Mouse (Mus musculus): Measurements from ENCODE around the gene Lmtk2. TPM values are rescaled to one million over a fixed set of nuclear protein-coding genes. Genes with fewer than 3 reads are reported as not detected.

Gene Lmtk2
- total and polyA plus RNA-seq, 3 experiments: 12.6 to 14.8 TPM; not detected in 1

DNA sequence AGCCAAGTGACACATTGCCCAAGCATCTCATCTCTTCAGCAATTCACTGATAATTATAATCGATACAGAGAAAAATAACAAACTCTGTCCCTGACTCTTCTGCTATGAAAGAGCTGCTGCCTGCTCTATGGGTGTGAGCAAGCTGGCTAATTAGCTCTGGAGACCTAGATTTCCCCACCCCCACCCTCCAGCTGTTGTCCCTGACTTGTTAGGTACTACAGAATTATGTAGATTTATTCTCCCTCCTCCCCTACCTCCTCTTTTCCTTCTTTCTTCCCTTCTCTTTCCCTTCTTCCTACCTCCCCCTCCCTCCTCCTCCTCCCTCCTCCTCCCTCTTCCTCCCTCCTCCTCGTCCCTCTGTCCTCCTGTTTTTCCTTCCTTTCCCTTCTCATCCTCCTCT is 19.4 kb upstream of the Lmtk2 start:
- TF ChIP-seq RCOR1 (IDR thresholded peaks at IDR 0.05; ENCODE audit: low read depth, low read length) (no peak), SMC3 (IDR thresholded peaks at IDR 0.05; ENCODE audit: low read depth, low read length) (no peak), GATA1 (IDR thresholded peaks at IDR 0.05; ENCODE audit: low read depth, low read length) (no peak), MAZ (IDR thresholded peaks at IDR 0.05; ENCODE audit: low read depth, low read length) (no peak), CHD1 (IDR thresholded peaks at IDR 0.05; ENCODE audit: low read depth, low read length) (no peak), USF2 (IDR thresholded peaks at IDR 0.05; ENCODE audit: borderline replicate concordance in 1 of 2, insufficient read depth in 1 of 2, low read depth in 1 of 2, low read length in 2 of 2) (no peak)

DNA sequence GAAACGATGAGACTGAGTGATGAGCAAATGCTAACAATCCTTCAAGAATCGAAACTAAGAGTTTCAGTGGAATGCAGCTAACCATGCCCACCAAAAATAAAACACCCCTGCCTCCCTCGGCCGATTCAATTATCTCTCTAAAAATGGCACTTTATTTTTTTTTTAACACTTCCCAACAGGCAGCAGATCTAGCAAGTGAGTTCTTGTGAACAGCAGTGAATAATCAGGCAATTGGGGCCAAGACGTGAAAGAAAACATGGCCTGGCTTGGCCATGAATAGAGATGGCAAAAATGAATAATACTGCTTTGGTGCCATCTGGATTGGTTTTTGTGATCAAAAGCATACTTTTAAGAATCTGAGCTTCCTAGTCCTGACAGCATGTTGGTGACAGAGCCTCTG is 18.2 kb upstream of the Lmtk2 start:
- no peak overlapping the region for H3K27ac ChIP-seq (ENCODE audit: control insufficient read depth, low read depth, low read length)
- H3K9ac ChIP-seq (ENCODE audit: control insufficient read depth, low read depth, low read length, poor library complexity, severe bottlenecking): no peak overlapping the region
- no peaks in the 10 kb centered on the region for H3K36me3 ChIP-seq (ENCODE audit: control insufficient read depth in 1 of 2, insufficient read depth in 2 of 2, low read length in 2 of 2)
- H3K79me2 ChIP-seq (ENCODE audit: control insufficient read depth, insufficient read depth, low read length, poor library complexity): no peaks in the 10 kb centered on the region
- H3K9me3 ChIP-seq (replicated peaks; ENCODE audit: insufficient read depth, low read length): no peaks in the 10 kb centered on the region
- H3K27me3 ChIP-seq (ENCODE audit: control insufficient read depth in 1 of 2, insufficient read depth in 2 of 2, low read length in 2 of 2): peaks cover 2 to 4% of the 10 kb centered on the region in 2 experiments; a peak in 3 of 4 replicates
- no peak for DNase-seq (ENCODE audit: low read depth, low spot score)
- no peaks in the 10 kb centered on the region for H3K4me1 ChIP-seq (ENCODE audit: control insufficient read depth in 1 of 2, insufficient read depth in 2 of 2, low read length in 2 of 2)
- H3K4me3 ChIP-seq (ENCODE audit: control insufficient read depth in 1 of 2, insufficient read depth in 1 of 2, low read depth in 2 of 2, low read length in 2 of 2): no peak overlapping the region
- no peak for TF ChIP-seq EP300 (IDR thresholded peaks at IDR 0.05; ENCODE audit: low read depth in 1 of 2, low read length in 2 of 2)
- TF ChIP-seq JUND (IDR thresholded peaks at IDR 0.05; ENCODE audit: low read depth, low read length): no peak
- no peak for TF ChIP-seq MYC (IDR thresholded peaks at IDR 0.05; ENCODE audit: low read depth, low read length)
- TF ChIP-seq MAX (IDR thresholded peaks at IDR 0.05; ENCODE audit: low read length): no peak
- TF ChIP-seq HCFC1 (IDR thresholded peaks at IDR 0.05; ENCODE audit: low read depth, low read length): no peak

More for the DNA sequence above, 19.4 kb upstream of the Lmtk2 start:
- Histone ChIP-seq H3K4me1 (ENCODE audit: control insufficient read depth in 1 of 2, insufficient read depth in 2 of 2, low read length in 2 of 2) (no peaks in the 10 kb centered on the region), H3K36me3 (ENCODE audit: control insufficient read depth in 1 of 2, insufficient read depth in 2 of 2, low read length in 2 of 2) (no peaks in the 10 kb centered on the region), H3K4me3 (ENCODE audit: control insufficient read depth in 1 of 2, insufficient read depth in 1 of 2, low read depth in 2 of 2, low read length in 2 of 2) (no peak overlapping the region), H3K27ac (ENCODE audit: control insufficient read depth, low read depth, low read length) (no peak overlapping the region), H3K9me3 (replicated peaks; ENCODE audit: insufficient read depth, low read length) (no peaks in the 10 kb centered on the region), H3K27me3 (ENCODE audit: control insufficient read depth in 1 of 2, insufficient read depth in 2 of 2, low read length in 2 of 2) (peaks cover 2 to 4% of the 10 kb centered on the region in 2 experiments; a peak in 3 of 4 replicates), H3K9ac (ENCODE audit: control insufficient read depth, low read depth, low read length, poor library complexity, severe bottlenecking) (no peak overlapping the region), H3K79me2 (ENCODE audit: control insufficient read depth, insufficient read depth, low read length, poor library complexity) (no peaks in the 10 kb centered on the region)
- DNase-seq (ENCODE audit: low read depth, low spot score): no peak

DNA sequence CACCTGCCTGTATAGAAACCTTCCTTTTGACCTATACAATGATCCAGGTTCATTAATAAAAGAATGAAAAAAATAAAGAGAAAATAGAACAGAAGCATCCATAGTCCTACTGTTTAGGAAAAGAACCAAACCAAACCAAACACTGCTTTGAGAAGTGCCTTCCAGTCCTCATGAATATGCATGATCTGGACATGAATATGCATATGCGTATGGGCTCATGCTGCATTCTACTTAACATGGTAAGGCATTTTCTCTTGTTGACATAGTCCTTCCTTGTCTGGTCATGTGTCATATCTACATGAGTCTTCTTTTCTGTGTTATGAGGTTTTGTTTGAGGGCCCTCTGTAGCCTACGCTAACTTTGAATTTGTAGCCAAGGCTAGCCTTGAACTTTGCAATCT is 16.7 kb upstream of the Lmtk2 start:
- H3K27me3 ChIP-seq (ENCODE audit: control insufficient read depth in 1 of 2, insufficient read depth in 2 of 2, low read length in 2 of 2): peaks cover 2 to 3% of the 10 kb centered on the region in 2 experiments; a peak in 2 of 4 replicates
- H3K79me2 ChIP-seq (ENCODE audit: control insufficient read depth, insufficient read depth, low read length, poor library complexity): no peaks in the 10 kb centered on the region
- TF ChIP-seq RCOR1 (IDR thresholded peaks at IDR 0.05; ENCODE audit: low read depth, low read length) (no peak), USF2 (IDR thresholded peaks at IDR 0.05; ENCODE audit: borderline replicate concordance in 1 of 2, insufficient read depth in 1 of 2, low read depth in 1 of 2, low read length in 2 of 2) (no peak), KAT2A (conservative IDR thresholded peaks at IDR 0.05; ENCODE audit: low read depth, low read length) (no peak), ZMIZ1 (IDR thresholded peaks at IDR 0.05; ENCODE audit: low read depth, low read length) (no peak), MAFK (IDR thresholded peaks at IDR 0.05; ENCODE audit: borderline replicate concordance, low read depth, low read length) (no peak), SMC3 (IDR thresholded peaks at IDR 0.05; ENCODE audit: low read depth, low read length) (no peak), HCFC1 (IDR thresholded peaks at IDR 0.05; ENCODE audit: low read depth, low read length) (no peak), CTCF (IDR thresholded peaks at IDR 0.05 in 2 of 3, conservative IDR thresholded peaks at IDR 0.05 in 1 of 3; ENCODE audit: control insufficient read depth in 1 of 3, insufficient read depth in 1 of 3, low read depth in 2 of 3, low read length in 3 of 3, poor library complexity in 1 of 3, severe bottlenecking in 1 of 3) (no peak), RAD21 (IDR thresholded peaks at IDR 0.05; ENCODE audit: low read depth, low read length) (no peak), MYB (IDR thresholded peaks at IDR 0.05; ENCODE audit: low read depth, low read length) (no peak), EP300 (IDR thresholded peaks at IDR 0.05; ENCODE audit: low read depth in 1 of 2, low read length in 2 of 2) (no peak), NRF1 (IDR thresholded peaks at IDR 0.05; ENCODE audit: insufficient read depth, low read depth, low read length, poor library complexity, severe bottlenecking) (no peak), MAZ (IDR thresholded peaks at IDR 0.05; ENCODE audit: low read depth, low read length) (no peak), TBP (IDR thresholded peaks at IDR 0.05; ENCODE audit: low read depth, low read length) (no peak), UBTF (IDR thresholded peaks at IDR 0.05; ENCODE audit: borderline replicate concordance, insufficient read depth, low read depth, low read length) (no peak), MXI1 (IDR thresholded peaks at IDR 0.05; ENCODE audit: low read depth, low read length) (no peak), ETS1 (IDR thresholded peaks at IDR 0.05; ENCODE audit: low read depth, low read length) (no peak)
- DNase-seq (ENCODE audit: low read depth, low spot score): no peak
- H3K27ac ChIP-seq (ENCODE audit: control insufficient read depth, low read depth, low read length): no peak overlapping the region
- H3K36me3 ChIP-seq (ENCODE audit: control insufficient read depth in 1 of 2, insufficient read depth in 2 of 2, low read length in 2 of 2): no peaks in the 10 kb centered on the region
- H3K4me3 ChIP-seq (ENCODE audit: control insufficient read depth in 1 of 2, insufficient read depth in 1 of 2, low read depth in 2 of 2, low read length in 2 of 2): no peak overlapping the region
- H3K9ac ChIP-seq (ENCODE audit: control insufficient read depth, low read depth, low read length, poor library complexity, severe bottlenecking): no peak overlapping the region
- no peaks in the 10 kb centered on the region for H3K4me1 ChIP-seq (ENCODE audit: control insufficient read depth in 1 of 2, insufficient read depth in 2 of 2, low read length in 2 of 2)
- H3K9me3 ChIP-seq (replicated peaks; ENCODE audit: insufficient read depth, low read length): no peaks in the 10 kb centered on the region
